Mouse (Mus musculus): Measurements from ENCODE around the gene Zfp94.

Gene Zfp94

GRCm38 (mm10) chr7:24271191-24271590 is 45.3 kb downstream of the Zfp94 start:
- no peak for DNase-seq

DNA sequence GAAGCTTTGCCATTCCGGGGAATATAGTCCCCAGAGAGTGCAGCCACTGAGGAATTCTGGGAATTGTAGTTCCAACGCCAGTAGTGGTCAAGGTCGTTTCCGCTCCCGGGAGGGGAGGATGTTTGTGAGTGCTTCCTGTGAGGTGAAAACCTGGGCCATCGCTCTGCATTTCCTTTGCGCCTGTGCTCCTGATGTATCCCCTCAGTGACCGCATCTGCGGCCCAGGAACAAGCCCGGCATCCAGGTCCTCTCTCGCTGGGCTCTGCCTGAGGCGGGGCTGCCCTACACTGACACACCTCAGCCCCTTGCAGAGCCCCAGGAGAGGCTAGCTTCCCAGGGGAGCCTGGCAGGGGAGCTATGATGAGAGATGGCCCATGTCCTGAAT is 46.2 kb downstream of the Zfp94 start, which contains the start of gene Zfp93:
TSS of gene Zfp93 (plus strand) at position 133 of the 385 bp plus-strand sequence.
- DNase-seq, result peak; percentile 90

GRCm38 (mm10) chr7:24269667-24270287 is 46.7 kb downstream of the Zfp94 start:
- DNase-seq, result no peak

- no peak for DNase-seq
These were observed 47.2 kb downstream of the Zfp94 start for GRCm38 (mm10) chr7:24269256-24269655.

DNA sequence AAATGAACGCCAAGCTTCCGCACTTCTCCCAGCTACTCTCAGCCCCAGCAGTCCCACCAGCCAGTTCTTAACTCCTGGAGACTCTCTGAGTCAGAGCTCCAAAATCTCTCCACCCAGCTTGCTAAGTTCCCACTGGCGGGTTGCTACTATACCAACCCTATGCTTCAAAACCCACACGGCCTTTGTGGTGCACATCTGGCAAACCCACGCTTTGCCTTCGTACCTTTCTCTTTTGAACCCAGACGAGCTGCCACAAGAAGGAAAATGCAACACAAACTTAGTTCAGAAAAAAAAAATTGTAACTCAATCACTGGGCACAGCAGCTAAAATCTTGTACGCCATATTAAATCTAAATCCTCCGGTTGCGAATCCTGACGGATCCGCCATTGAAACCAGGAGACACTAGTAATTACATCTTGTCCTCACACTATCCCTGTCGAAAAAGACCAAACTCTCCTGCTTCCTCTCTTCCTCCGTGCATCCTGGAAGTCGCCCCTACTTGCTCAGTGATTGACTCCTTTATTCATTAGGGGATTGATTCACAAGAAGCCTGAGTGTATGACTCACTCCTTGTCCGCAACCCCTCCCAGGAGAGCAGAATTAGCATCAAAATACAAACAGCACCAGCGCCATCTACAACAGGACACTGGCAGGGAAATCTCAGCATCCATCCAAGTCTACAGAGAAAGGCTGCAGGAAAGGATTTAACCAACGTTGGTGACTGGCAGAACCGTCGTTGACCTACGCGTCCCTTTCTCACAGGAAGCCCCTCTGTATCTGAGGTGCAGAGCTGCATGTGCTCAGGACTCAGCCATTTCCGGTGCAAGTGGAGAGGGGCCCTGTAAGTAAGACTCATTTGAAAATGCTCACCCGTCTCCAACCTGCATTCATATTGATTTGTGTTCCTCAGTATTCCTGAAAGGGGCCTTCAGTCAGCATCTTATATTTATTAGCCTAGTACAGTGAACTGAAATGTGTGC is 48.0 kb downstream of the Zfp94 start:
- no peak for DNase-seq

DNA sequence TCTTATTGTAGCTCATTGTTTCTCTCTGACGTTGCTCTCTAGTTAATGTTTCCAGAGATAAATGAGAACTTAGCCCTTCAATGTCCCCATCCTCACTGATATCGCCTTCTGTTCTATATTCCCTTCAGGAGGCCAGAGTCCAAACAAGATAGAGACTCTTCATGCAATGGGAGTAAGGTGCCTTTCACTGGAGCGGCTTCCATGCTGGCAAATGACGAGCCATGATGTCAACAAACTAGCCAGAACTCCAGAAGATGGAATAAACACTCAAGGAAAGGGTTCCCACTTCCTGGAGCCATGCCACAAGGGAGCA is 56.5 kb downstream of the Zfp94 start:
- no peak for DNase-seq

DNA sequence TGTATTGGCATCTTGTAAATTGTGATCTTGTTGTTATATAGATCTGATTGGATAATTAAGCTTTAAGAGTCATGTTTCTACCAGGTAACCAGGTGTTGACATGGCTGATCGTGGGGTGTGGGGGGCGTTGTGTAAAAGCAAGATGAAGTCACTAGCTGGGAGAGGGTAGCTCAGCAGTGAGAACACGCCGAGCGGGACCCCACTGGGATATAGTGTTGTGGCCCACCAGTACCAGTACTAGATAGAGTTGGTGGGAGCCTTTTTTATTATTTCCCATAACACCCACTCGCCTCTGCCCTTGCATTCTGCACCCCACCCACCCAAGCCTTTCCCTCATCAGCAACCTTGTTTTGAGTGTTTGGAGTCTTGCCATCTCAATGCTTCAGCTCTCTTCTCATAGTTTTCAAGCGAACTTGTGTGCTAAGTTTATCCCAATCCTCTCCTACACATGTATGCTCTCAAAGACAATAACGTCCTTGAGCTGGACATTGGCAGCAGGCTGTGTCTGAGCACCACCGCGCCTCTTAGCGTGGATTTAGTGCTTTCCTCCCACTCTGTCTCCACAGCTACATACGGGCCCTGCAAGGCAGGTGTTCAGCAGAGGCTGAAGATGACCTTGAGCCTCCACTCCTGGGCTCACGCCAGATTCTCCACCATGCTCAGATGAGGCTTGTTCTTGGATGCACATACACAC is 57.0 kb downstream of the Zfp94 start:
- peak; percentile 10 for DNase-seq

- peak; percentile 95 for DNase-seq
These were observed 61.6 kb downstream of the Zfp94 start, which contains the start of gene Zfp108 for GRCm38 (mm10) chr7:24254633-24255474. Zfp108 (plus strand) TSS chr7:24254794.

GRCm38 (mm10) chr7:24253779-24254615 is 62.5 kb downstream of the Zfp94 start:
- no peak for DNase-seq
